Mouse (Mus musculus) heart, adult 2 months (tissue): Measurements from ENCODE around the gene Cep162.

Source experiments
- CTCF ChIP-seq: fragments of 200-600 bp; IDR thresholded peaks from 2 replicates; pipeline ENCODE4 v1.8.1; 2022; ENCODE audit warnings: antibody characterized with exemption, mild to moderate bottlenecking, moderate library complexity
- POLR2A ChIP-seq: fragments of 200-500 bp; IDR thresholded peaks from 2 replicates; pipeline ENCODE4 v1.6.1; 2011; ENCODE audit warnings: mild to moderate bottlenecking, low read depth, low read length, control low read depth; ENCODE audit not compliant: insufficient read depth

- TF ChIP-seq POLR2A: no peak
- TF ChIP-seq CTCF: no peak
Observed at GRCm38 (mm10) chr9:87145671-87146070, 109.7 kb downstream of the Cep162 start.
